Mouse (Mus musculus): ENCODE measurements at regions not wholly inside any gene's neighbourhood (a gene's known extent, or its start where the extent isn't known, plus 50 kb on each side); places are given as distances from the start of the nearest gene placed in this dataset.

DNA sequence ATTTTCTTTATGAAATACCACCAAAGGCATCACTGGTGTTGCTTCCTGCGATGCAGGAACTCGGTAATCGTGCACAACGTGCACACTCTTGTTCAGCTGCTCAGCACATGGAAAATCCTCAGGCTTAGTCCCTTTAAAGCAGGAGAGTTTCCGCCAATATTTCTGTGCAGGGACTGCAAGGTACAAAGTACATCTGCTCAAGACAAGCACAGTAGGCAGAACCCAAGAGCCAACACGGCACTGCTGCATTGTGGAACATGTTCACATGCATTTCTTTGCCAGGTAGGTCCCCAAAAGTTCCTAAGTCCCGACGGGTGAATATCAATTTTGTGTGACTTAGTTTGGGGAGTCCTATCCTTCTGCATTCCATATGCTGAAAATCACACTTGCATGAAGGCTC is 808.0 kb upstream of the Pou3f3 start:
- H3K36me3 ChIP-seq (ENCODE audit: control insufficient read depth, insufficient read depth): no peaks in the 10 kb centered on the region
- no peaks in the 10 kb centered on the region for H3K9me3 ChIP-seq (ENCODE audit: control insufficient read depth)
- no peaks in the 10 kb centered on the region for H3K27me3 ChIP-seq (replicated peaks; ENCODE audit: control insufficient read depth, insufficient read depth, low read length)
- no peak overlapping the region for H3K4me3 ChIP-seq (ENCODE audit: low read depth, low read length)
- TF ChIP-seq CTCF (IDR thresholded peaks at IDR 0.05; ENCODE audit: low read depth): no peak
- no peak overlapping the region for H3K4me2 ChIP-seq (replicated peaks; ENCODE audit: low read depth)
- H3K9ac ChIP-seq (ENCODE audit: low read depth, low read length): no peak overlapping the region
- H3K4me1 ChIP-seq (replicated peaks; ENCODE audit: control insufficient read depth, insufficient read depth, low read length): no peaks in the 10 kb centered on the region
- 71% methylated on average over 8 of the region's 8 CpGs for WGBS
- ATAC-seq: no peak
- no peak overlapping the region for H3K27ac ChIP-seq (ENCODE audit: low read depth, low read length)

DNA sequence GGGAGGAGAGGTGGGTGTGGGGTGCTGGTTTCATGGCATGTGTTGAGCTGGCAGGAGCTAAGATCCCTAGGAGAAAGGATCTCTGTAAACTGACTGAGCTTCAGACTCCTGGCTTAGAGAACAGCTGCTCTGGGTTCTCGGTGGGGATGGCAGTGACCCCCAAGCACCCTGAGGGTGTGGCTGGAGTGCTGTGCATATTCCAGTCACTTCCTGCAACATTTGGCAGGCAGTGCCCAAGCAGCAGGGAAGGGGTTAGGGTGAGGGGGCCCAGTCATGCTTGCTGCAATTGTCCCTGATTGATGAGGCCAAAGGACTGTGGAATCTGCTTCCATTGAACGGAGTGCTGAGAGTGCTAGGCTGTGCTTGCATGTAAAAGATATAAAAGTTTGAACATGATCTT is 807.4 kb upstream of the Pou3f3 start:
- Histone ChIP-seq H3K27me3 (replicated peaks; ENCODE audit: control insufficient read depth, insufficient read depth, low read length) (no peaks in the 10 kb centered on the region), H3K9me3 (ENCODE audit: control insufficient read depth) (no peaks in the 10 kb centered on the region), H3K4me3 (ENCODE audit: low read depth, low read length) (no peak overlapping the region), H3K4me1 (replicated peaks; ENCODE audit: control insufficient read depth, insufficient read depth, low read length) (no peaks in the 10 kb centered on the region), H3K4me2 (replicated peaks; ENCODE audit: low read depth) (no peak overlapping the region), H3K27ac (ENCODE audit: low read depth, low read length) (no peak overlapping the region), H3K9ac (ENCODE audit: low read depth, low read length) (no peak overlapping the region), H3K36me3 (ENCODE audit: control insufficient read depth, insufficient read depth) (no peaks in the 10 kb centered on the region)
- no peak for TF ChIP-seq CTCF (IDR thresholded peaks at IDR 0.05; ENCODE audit: low read depth)
- WGBS: 13% methylated on average over 2 of the region's 2 CpGs
- no peak for ATAC-seq

GRCm38 (mm10) chr1:41888966-41889365 is 806.6 kb upstream of the Pou3f3 start:
- H3K36me3 ChIP-seq (ENCODE audit: control insufficient read depth, insufficient read depth): no peaks in the 10 kb centered on the region
- H3K9ac ChIP-seq (ENCODE audit: low read depth, low read length): no peak overlapping the region
- H3K4me1 ChIP-seq (replicated peaks; ENCODE audit: control insufficient read depth, insufficient read depth, low read length): no peaks in the 10 kb centered on the region
- no peak overlapping the region for H3K27ac ChIP-seq (ENCODE audit: low read depth, low read length)
- TF ChIP-seq CTCF (IDR thresholded peaks at IDR 0.05; ENCODE audit: low read depth): no peak
- ATAC-seq: no peak
- H3K27me3 ChIP-seq (replicated peaks; ENCODE audit: control insufficient read depth, insufficient read depth, low read length): no peaks in the 10 kb centered on the region
- WGBS: 65% methylated on average over 5 of the region's 5 CpGs
- no peak overlapping the region for H3K4me3 ChIP-seq (ENCODE audit: low read depth, low read length)
- no peak overlapping the region for H3K4me2 ChIP-seq (replicated peaks; ENCODE audit: low read depth)
- no peaks in the 10 kb centered on the region for H3K9me3 ChIP-seq (ENCODE audit: control insufficient read depth)

GRCm38 (mm10) chr1:41889940-41890339 is 805.6 kb upstream of the Pou3f3 start:
- H3K4me3 ChIP-seq (ENCODE audit: low read depth, low read length): no peak overlapping the region
- H3K27me3 ChIP-seq (replicated peaks; ENCODE audit: control insufficient read depth, insufficient read depth, low read length): no peaks in the 10 kb centered on the region
- no peaks in the 10 kb centered on the region for H3K36me3 ChIP-seq (ENCODE audit: control insufficient read depth, insufficient read depth)
- H3K9ac ChIP-seq (ENCODE audit: low read depth, low read length): no peak overlapping the region
- ATAC-seq: no peak
- no peak for TF ChIP-seq CTCF (IDR thresholded peaks at IDR 0.05; ENCODE audit: low read depth)
- 77% methylated on average over 6 of the region's 6 CpGs for WGBS
- H3K4me1 ChIP-seq (replicated peaks; ENCODE audit: control insufficient read depth, insufficient read depth, low read length): no peaks in the 10 kb centered on the region
- no peak overlapping the region for H3K27ac ChIP-seq (ENCODE audit: low read depth, low read length)
- H3K4me2 ChIP-seq (replicated peaks; ENCODE audit: low read depth): no peak overlapping the region
- H3K9me3 ChIP-seq (ENCODE audit: control insufficient read depth): no peaks in the 10 kb centered on the region

GRCm38 (mm10) chr1:41890714-41891689 is 804.6 kb upstream of the Pou3f3 start:
- no peaks in the 10 kb centered on the region for H3K9me3 ChIP-seq (ENCODE audit: control insufficient read depth)
- H3K4me3 ChIP-seq (ENCODE audit: low read depth, low read length): no peak overlapping the region
- TF ChIP-seq CTCF (IDR thresholded peaks at IDR 0.05; ENCODE audit: low read depth): no peak
- H3K27ac ChIP-seq (ENCODE audit: low read depth, low read length): no peak overlapping the region
- no peak overlapping the region for H3K9ac ChIP-seq (ENCODE audit: low read depth, low read length)
- H3K4me1 ChIP-seq (replicated peaks; ENCODE audit: control insufficient read depth, insufficient read depth, low read length): no peaks in the 10 kb centered on the region
- no peaks in the 10 kb centered on the region for H3K27me3 ChIP-seq (replicated peaks; ENCODE audit: control insufficient read depth, insufficient read depth, low read length)
- no peak overlapping the region for H3K4me2 ChIP-seq (replicated peaks; ENCODE audit: low read depth)
- ATAC-seq: no peak
- H3K36me3 ChIP-seq (ENCODE audit: control insufficient read depth, insufficient read depth): no peaks in the 10 kb centered on the region
- WGBS: 87% methylated on average over 20 of the region's 20 CpGs

DNA sequence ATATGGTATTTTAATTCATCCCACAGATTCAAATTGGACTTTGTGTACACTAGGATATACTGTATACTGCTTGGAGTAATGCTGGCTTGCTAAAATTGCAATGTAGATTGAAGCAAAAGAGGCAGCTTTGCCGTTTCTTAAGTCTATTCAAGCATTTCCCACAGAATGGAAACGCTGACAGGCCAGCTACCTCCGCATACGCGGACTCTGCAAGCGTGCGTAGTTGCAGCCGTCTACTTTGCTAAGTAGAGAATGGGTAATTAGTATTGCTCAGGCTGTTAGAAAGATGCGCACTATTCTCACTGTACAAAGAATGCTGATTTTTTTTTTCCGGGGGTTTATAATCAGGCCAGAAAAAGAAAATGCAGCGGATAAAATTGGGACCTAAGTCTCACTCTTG is 803.8 kb upstream of the Pou3f3 start:
- Histone ChIP-seq H3K9ac (ENCODE audit: low read depth, low read length) (no peak overlapping the region), H3K27me3 (replicated peaks; ENCODE audit: control insufficient read depth, insufficient read depth, low read length) (no peaks in the 10 kb centered on the region), H3K4me3 (ENCODE audit: low read depth, low read length) (no peak overlapping the region), H3K27ac (ENCODE audit: low read depth, low read length) (no peak overlapping the region), H3K4me2 (replicated peaks; ENCODE audit: low read depth) (no peak overlapping the region), H3K9me3 (ENCODE audit: control insufficient read depth) (no peaks in the 10 kb centered on the region), H3K36me3 (ENCODE audit: control insufficient read depth, insufficient read depth) (no peaks in the 10 kb centered on the region), H3K4me1 (replicated peaks; ENCODE audit: control insufficient read depth, insufficient read depth, low read length) (no peaks in the 10 kb centered on the region)
- no peak for TF ChIP-seq CTCF (IDR thresholded peaks at IDR 0.05; ENCODE audit: low read depth)
- WGBS: 91% methylated on average over 11 of the region's 11 CpGs
- ATAC-seq: no peak

Data from intestine, postnatal 0 days (tissue).